Mouse (Mus musculus) kidney, postnatal 4 days (tissue): ENCODE measurements at regions not wholly inside any gene's neighbourhood (a gene's known extent, or its start where the extent isn't known, plus 50 kb on each side); places are given as distances from the start of the nearest gene placed in this dataset.

ENCODE experiments used
- DNase-seq, 2 experiments: peaks; one replicate each; pipeline ENCODE4 v3.0.0; 2021; ENCODE audit warnings: mixed read lengths in 2 of 2

GRCm38 (mm10) chr9:89532435-89532834 lies 90.5 kb downstream of the Minar1 start:
- DNase-seq, result no peak

- DNase-seq, result no peak
Observed at GRCm38 (mm10) chr9:89524137-89524536, 98.8 kb downstream of the Minar1 start.

GRCm38 (mm10) chr9:89523705-89524104 lies 99.2 kb downstream of the Minar1 start:
- no peak for DNase-seq

- no peak for DNase-seq
Observed at GRCm38 (mm10) chr9:89508407-89509101, 114.4 kb downstream of the Minar1 start.

GRCm38 (mm10) chr9:89502083-89502482 lies 120.8 kb downstream of the Minar1 start:
- no peak for DNase-seq

GRCm38 (mm10) chr9:89497399-89497749 lies 125.6 kb downstream of the Minar1 start:
- DNase-seq, result peak in 1 of 2 experiments; percentile 2

- peak; percentile 14 to 27 for DNase-seq
Observed at GRCm38 (mm10) chr9:89496729-89497398, 126.1 kb downstream of the Minar1 start.

- no peak for DNase-seq
Observed at GRCm38 (mm10) chr9:89487601-89488000, 135.3 kb downstream of the Minar1 start.

GRCm38 (mm10) chr9:89479406-89479805 lies 143.5 kb downstream of the Minar1 start:
- no peak for DNase-seq

- peak; percentile 47 to 50 for DNase-seq
Observed at GRCm38 (mm10) chr9:89461190-89461589, 161.7 kb downstream of the Minar1 start.

- no peak for DNase-seq
Observed at GRCm38 (mm10) chr9:89456666-89457065, 166.3 kb downstream of the Minar1 start.

- DNase-seq, result peak; percentile 17 to 35
Observed at GRCm38 (mm10) chr9:89449656-89450055, 173.3 kb downstream of the Minar1 start.
